Mouse (Mus musculus) embryonic fibroblast, embryonic 13.5 days (primary cell): ENCODE results near the gene Exoc8. TPM values are rescaled to one million over a fixed set of nuclear protein-coding genes. Genes with fewer than 3 reads are reported as not detected.
A peak's percentile ranks its signal among the peaks of the same experiment; 100 is the strongest.

Source experiments
- H3K27ac ChIP-seq: 2 replicates; pipeline ENCODE4 v1.5.1; 2012; ENCODE audit warnings: low read length, control low read depth, inconsistent platforms; ENCODE audit not compliant: insufficient read depth
- H3K4me1 ChIP-seq: 2 replicates; pipeline ENCODE4 v1.6.1; 2011; ENCODE audit warnings: low read length; ENCODE audit not compliant: control insufficient read depth, insufficient read depth
- H3K4me3 ChIP-seq: 2 replicates; pipeline ENCODE4 v1.5.1; 2011; ENCODE audit warnings: mild to moderate bottlenecking, control low read depth, low read length; ENCODE audit not compliant: insufficient read depth
- CTCF ChIP-seq: IDR thresholded peaks from 2 replicates; pipeline ENCODE4 v1.5.1; 2011; ENCODE audit warnings: mild to moderate bottlenecking, control low read depth, low read length, moderate library complexity, borderline replicate concordance; ENCODE audit not compliant: insufficient read depth
- POLR2A ChIP-seq: IDR thresholded peaks from 2 replicates; pipeline ENCODE4 v1.6.1; 2011; ENCODE audit warnings: low read depth, mild to moderate bottlenecking, control low read depth, low read length, moderate library complexity
- polyA plus RNA-seq: library from polyadenylated mRNA; stranded (reverse); fragments of >200 nt; gene quantifications from 2 replicates; pipeline ENCODE4 v1.2.4, GENCODE M21; 2011; ENCODE audit warnings: low read depth; ENCODE audit not compliant: missing spikeins, insufficient read length

Exoc8 gene
- polyA plus RNA-seq, 1 experiment, result 15.7 TPM

GRCm38 (mm10) chr8:124926351-124926771 lies 28.9 kb upstream of the Exoc8 start:
- H3K4me3 ChIP-seq, result no peak overlapping the region
- H3K4me1 ChIP-seq, result peaks cover 25% of the 10 kb centered on the region
- TF ChIP-seq CTCF (no peak), POLR2A (no peak)
- H3K27ac ChIP-seq, result peak overlapping the region; percentile 38; the same call in 1 of the 2 replicates

GRCm38 (mm10) chr8:124925544-124926266 lies 28.2 kb upstream of the Exoc8 start:
- Histone ChIP-seq H3K27ac (peak overlapping the region; percentile 38; the same call in 1 of the 2 replicates), H3K4me3 (no peak overlapping the region), H3K4me1 (peaks cover 25% of the 10 kb centered on the region)
- no peak for TF ChIP-seq POLR2A
- no peak for TF ChIP-seq CTCF

- no peak overlapping the region for H3K27ac ChIP-seq
- TF ChIP-seq CTCF, result no peak
- TF ChIP-seq POLR2A, result no peak
- peaks cover 25% of the 10 kb centered on the region for H3K4me1 ChIP-seq
- H3K4me3 ChIP-seq, result no peak overlapping the region
These were observed 26.6 kb upstream of the Exoc8 start for GRCm38 (mm10) chr8:124923971-124924652.

GRCm38 (mm10) chr8:124922490-124923089 lies 25.1 kb upstream of the Exoc8 start:
- no peak for TF ChIP-seq CTCF
- no peak for TF ChIP-seq POLR2A
- Histone ChIP-seq H3K4me1 (peaks cover 23% of the 10 kb centered on the region), H3K4me3 (no peak overlapping the region), H3K27ac (no peak overlapping the region)

- H3K27ac ChIP-seq, result no peak overlapping the region
- H3K4me3 ChIP-seq, result no peak overlapping the region
- peaks cover 14% of the 10 kb centered on the region for H3K4me1 ChIP-seq
- TF ChIP-seq CTCF (no peak), POLR2A (no peak)
These were observed 24.1 kb upstream of the Exoc8 start for GRCm38 (mm10) chr8:124921369-124922279.

GRCm38 (mm10) chr8:124917741-124918484 lies 20.4 kb upstream of the Exoc8 start:
- no peak for TF ChIP-seq CTCF
- TF ChIP-seq POLR2A, result no peak
- Histone ChIP-seq H3K27ac (no peak overlapping the region), H3K4me1 (peaks cover 3% of the 10 kb centered on the region; the same call in 1 of the 2 replicates), H3K4me3 (no peak overlapping the region)

GRCm38 (mm10) chr8:124914061-124914460 lies 16.6 kb upstream of the Exoc8 start:
- H3K4me1 ChIP-seq, result no peaks in the 10 kb centered on the region
- no peak overlapping the region for H3K27ac ChIP-seq
- TF ChIP-seq POLR2A (no peak), CTCF (no peak)
- H3K4me3 ChIP-seq, result no peak overlapping the region

- Histone ChIP-seq H3K27ac (no peak overlapping the region), H3K4me1 (no peaks in the 10 kb centered on the region), H3K4me3 (no peak overlapping the region)
- no peak for TF ChIP-seq POLR2A
- no peak for TF ChIP-seq CTCF
These were observed 14.7 kb upstream of the Exoc8 start for GRCm38 (mm10) chr8:124911938-124912872.
